Mouse (Mus musculus): ENCODE measurements at regions not wholly inside any gene's neighbourhood (a gene's known extent, or its start where the extent isn't known, plus 50 kb on each side); places are given as distances from the start of the nearest gene placed in this dataset.
A peak's percentile ranks its signal among the peaks of the same experiment; 100 is the strongest.

DNA sequence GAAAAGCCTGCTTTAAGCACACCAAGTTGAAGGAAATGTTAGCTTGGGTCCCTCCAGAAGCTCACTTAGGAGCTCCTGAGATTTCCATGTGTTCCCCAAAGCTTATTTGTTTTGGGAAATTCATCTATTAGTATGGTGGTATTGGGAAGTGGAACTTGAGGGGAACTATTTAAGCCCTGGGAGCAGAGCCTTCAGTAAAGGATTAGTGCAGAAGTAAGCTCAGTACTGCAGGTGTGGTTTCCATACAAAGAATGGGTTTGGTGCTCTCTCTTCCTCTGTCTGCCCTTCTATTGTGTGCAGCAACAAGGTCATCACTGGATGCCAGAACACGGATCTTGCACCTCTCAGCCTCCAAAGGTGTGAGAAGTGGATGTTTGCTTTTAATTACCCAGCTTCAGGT is 57.2 kb downstream of the Foxa2 start:
- H3K36me3 ChIP-seq (ENCODE audit: control insufficient read depth, insufficient read depth, low read length), result no peaks in the 10 kb centered on the region
- no peak overlapping the region for H3K4me3 ChIP-seq (ENCODE audit: low read length)
- no peak overlapping the region for H3K9ac ChIP-seq (ENCODE audit: low read depth, low read length)
- H3K9me3 ChIP-seq (ENCODE audit: control insufficient read depth, low read length), result no peaks in the 10 kb centered on the region
- peaks cover 11% of the 10 kb centered on the region for H3K4me1 ChIP-seq (ENCODE audit: control insufficient read depth, insufficient read depth, low read length)
- no peak overlapping the region for H3K27ac ChIP-seq (ENCODE audit: low read length)
- H3K27me3 ChIP-seq (replicated peaks; ENCODE audit: control insufficient read depth, insufficient read depth, low read length), result no peaks in the 10 kb centered on the region
- no peak overlapping the region for H3K4me2 ChIP-seq (ENCODE audit: low read depth, low read length)
- no peak for ATAC-seq
- 92% methylated on average over 1 of the region's 1 CpGs for WGBS

DNA sequence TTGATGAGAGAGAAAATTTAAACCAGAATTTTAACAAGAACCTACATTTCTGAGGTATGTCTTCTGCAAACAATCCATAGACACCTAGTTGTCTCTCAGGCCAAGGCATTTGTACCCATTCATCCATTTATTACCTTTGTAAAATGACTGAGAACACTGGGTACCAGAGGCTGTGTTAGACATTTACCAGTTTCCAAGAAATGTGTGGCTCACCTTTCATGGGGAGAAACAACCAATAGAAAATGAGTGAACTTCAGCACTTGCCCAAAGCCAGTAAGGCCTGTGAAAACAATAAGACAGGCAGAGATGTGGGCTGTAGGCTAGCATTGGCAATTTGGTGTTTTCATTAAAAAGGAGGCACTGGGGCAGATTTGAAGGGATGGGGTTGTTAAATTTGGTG is 58.2 kb downstream of the Foxa2 start:
- H3K9me3 ChIP-seq (ENCODE audit: control insufficient read depth, low read length), result no peaks in the 10 kb centered on the region
- H3K4me2 ChIP-seq (ENCODE audit: low read depth, low read length), result no peak overlapping the region
- H3K4me1 ChIP-seq (ENCODE audit: control insufficient read depth, insufficient read depth, low read length), result peaks cover 10% of the 10 kb centered on the region
- H3K27ac ChIP-seq (ENCODE audit: low read length), result no peak overlapping the region
- H3K36me3 ChIP-seq (ENCODE audit: control insufficient read depth, insufficient read depth, low read length), result no peaks in the 10 kb centered on the region
- no peak overlapping the region for H3K4me3 ChIP-seq (ENCODE audit: low read length)
- H3K27me3 ChIP-seq (replicated peaks; ENCODE audit: control insufficient read depth, insufficient read depth, low read length), result no peaks in the 10 kb centered on the region
- H3K9ac ChIP-seq (ENCODE audit: low read depth, low read length), result no peak overlapping the region
- ATAC-seq, result no peak

- Histone ChIP-seq H3K9me3 (ENCODE audit: control insufficient read depth, low read length) (no peaks in the 10 kb centered on the region), H3K27me3 (replicated peaks; ENCODE audit: control insufficient read depth, insufficient read depth, low read length) (no peaks in the 10 kb centered on the region), H3K4me3 (ENCODE audit: low read length) (no peak overlapping the region), H3K36me3 (ENCODE audit: control insufficient read depth, insufficient read depth, low read length) (no peaks in the 10 kb centered on the region), H3K9ac (ENCODE audit: low read depth, low read length) (no peak overlapping the region), H3K27ac (ENCODE audit: low read length) (no peak overlapping the region), H3K4me1 (ENCODE audit: control insufficient read depth, insufficient read depth, low read length) (0 out of 2 replicates have a peak, but pooled peaks cover 3% of the 10 kb centered on the region), H3K4me2 (ENCODE audit: low read depth, low read length) (no peak overlapping the region)
- ATAC-seq, result peak; percentile 71
- WGBS, result 44% methylated on average over 2 of the region's 2 CpGs
Measured at GRCm38 (mm10) chr2:147985261-147985575, 61.6 kb downstream of the Foxa2 start.

GRCm38 (mm10) chr2:147984547-147985260 is 62.1 kb downstream of the Foxa2 start:
- no peak overlapping the region for H3K9ac ChIP-seq (ENCODE audit: low read depth, low read length)
- H3K4me1 ChIP-seq (ENCODE audit: control insufficient read depth, insufficient read depth, low read length), result 0 out of 2 replicates have a peak, but pooled peaks cover 3% of the 10 kb centered on the region
- H3K36me3 ChIP-seq (ENCODE audit: control insufficient read depth, insufficient read depth, low read length), result no peaks in the 10 kb centered on the region
- H3K27me3 ChIP-seq (replicated peaks; ENCODE audit: control insufficient read depth, insufficient read depth, low read length), result no peaks in the 10 kb centered on the region
- no peak overlapping the region for H3K4me3 ChIP-seq (ENCODE audit: low read length)
- H3K27ac ChIP-seq (ENCODE audit: low read length), result no peak overlapping the region
- WGBS, result 49% methylated on average over 12 of the region's 12 CpGs
- H3K4me2 ChIP-seq (ENCODE audit: low read depth, low read length), result no peak overlapping the region
- no peaks in the 10 kb centered on the region for H3K9me3 ChIP-seq (ENCODE audit: control insufficient read depth, low read length)
- peak; percentile 78 for ATAC-seq

DNA sequence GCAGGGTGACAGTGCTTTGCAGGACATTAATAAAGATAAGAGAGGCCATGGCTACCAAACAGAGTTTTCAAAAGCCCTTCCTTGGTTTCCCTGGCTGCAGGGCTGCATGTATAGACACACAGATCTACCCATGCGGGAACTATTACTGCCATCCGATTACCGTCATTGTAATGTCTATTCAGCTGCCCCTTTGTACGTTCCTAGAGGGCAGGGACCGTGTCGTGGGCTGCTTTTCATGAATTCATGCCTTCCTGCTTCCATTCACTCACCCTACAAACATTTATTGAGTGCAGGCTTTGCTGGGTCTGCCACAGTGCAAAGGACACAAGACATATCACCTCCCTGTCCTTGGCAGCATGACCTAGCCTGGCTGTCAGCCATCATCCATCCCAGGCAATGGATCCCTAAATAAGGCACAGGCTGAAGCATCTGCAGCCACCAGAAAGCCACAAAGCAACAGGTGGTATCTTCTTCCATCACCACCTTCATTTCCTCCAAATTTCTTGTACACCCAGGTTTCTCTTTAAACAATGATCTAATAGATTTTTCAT is 65.8 kb downstream of the Foxa2 start:
- Histone ChIP-seq H3K4me1 (ENCODE audit: control insufficient read depth, insufficient read depth, low read length) (0 out of 2 replicates have a peak, but pooled peaks cover 3% of the 10 kb centered on the region), H3K27me3 (replicated peaks; ENCODE audit: control insufficient read depth, insufficient read depth, low read length) (no peaks in the 10 kb centered on the region), H3K9me3 (ENCODE audit: control insufficient read depth, low read length) (no peaks in the 10 kb centered on the region), H3K27ac (ENCODE audit: low read length) (no peak overlapping the region), H3K36me3 (ENCODE audit: control insufficient read depth, insufficient read depth, low read length) (no peaks in the 10 kb centered on the region), H3K4me3 (ENCODE audit: low read length) (no peak overlapping the region), H3K4me2 (ENCODE audit: low read depth, low read length) (no peak overlapping the region), H3K9ac (ENCODE audit: low read depth, low read length) (no peak overlapping the region)
- ATAC-seq, result no peak
- 61% methylated on average over 6 of the region's 6 CpGs for WGBS

- WGBS, result 82% methylated on average over 1 of the region's 1 CpGs
- H3K27ac ChIP-seq (ENCODE audit: low read length), result no peak overlapping the region
- no peak overlapping the region for H3K4me2 ChIP-seq (ENCODE audit: low read depth, low read length)
- H3K27me3 ChIP-seq (replicated peaks; ENCODE audit: control insufficient read depth, insufficient read depth, low read length), result no peaks in the 10 kb centered on the region
- ATAC-seq, result no peak
- 0 out of 2 replicates have a peak, but pooled peaks cover 3% of the 10 kb centered on the region for H3K4me1 ChIP-seq (ENCODE audit: control insufficient read depth, insufficient read depth, low read length)
- no peak overlapping the region for H3K4me3 ChIP-seq (ENCODE audit: low read length)
- no peaks in the 10 kb centered on the region for H3K36me3 ChIP-seq (ENCODE audit: control insufficient read depth, insufficient read depth, low read length)
- H3K9ac ChIP-seq (ENCODE audit: low read depth, low read length), result no peak overlapping the region
- no peaks in the 10 kb centered on the region for H3K9me3 ChIP-seq (ENCODE audit: control insufficient read depth, low read length)
Measured at GRCm38 (mm10) chr2:147980408-147980807, 66.4 kb downstream of the Foxa2 start.

DNA sequence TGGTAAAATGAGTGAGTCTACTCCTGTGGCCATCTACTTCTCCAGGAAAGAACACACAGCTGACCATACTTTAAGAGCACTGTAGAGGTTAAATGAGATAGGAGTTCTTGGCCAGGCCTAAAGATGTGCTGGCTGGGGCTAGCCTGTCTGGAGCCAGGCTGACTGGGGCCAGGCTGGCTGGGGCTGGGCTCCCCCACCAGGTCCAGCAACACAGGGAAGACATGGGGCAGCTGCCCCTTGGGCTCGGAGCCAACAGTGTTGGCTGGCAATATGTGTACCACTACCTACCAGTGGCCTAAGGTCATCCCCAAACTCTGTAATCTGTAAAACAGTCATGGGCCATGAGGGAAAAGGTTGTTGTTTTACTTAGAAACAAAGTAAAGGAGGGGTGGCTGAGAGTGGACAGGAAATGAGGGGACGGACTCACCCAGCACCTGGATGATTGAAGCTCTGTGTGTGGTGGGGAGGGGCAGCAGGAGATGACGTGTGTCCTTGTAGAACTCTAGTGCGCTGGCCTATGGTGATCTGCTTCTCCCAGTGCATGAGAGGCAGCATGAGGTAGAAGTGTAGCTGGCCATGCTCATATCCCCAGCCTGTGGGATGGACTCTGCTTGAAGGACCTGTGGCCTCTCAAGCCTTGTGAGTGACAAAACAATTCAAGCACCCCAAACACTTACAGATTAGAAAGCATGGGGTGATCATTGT is 67.0 kb downstream of the Foxa2 start:
- no peak overlapping the region for H3K9ac ChIP-seq (ENCODE audit: low read depth, low read length)
- no peak for ATAC-seq
- H3K4me2 ChIP-seq (ENCODE audit: low read depth, low read length), result no peak overlapping the region
- H3K27me3 ChIP-seq (replicated peaks; ENCODE audit: control insufficient read depth, insufficient read depth, low read length), result no peaks in the 10 kb centered on the region
- no peaks in the 10 kb centered on the region for H3K9me3 ChIP-seq (ENCODE audit: control insufficient read depth, low read length)
- WGBS, result 71% methylated on average over 4 of the region's 4 CpGs
- no peaks in the 10 kb centered on the region for H3K36me3 ChIP-seq (ENCODE audit: control insufficient read depth, insufficient read depth, low read length)
- H3K4me1 ChIP-seq (ENCODE audit: control insufficient read depth, insufficient read depth, low read length), result 0 out of 2 replicates have a peak, but pooled peaks cover 3% of the 10 kb centered on the region
- no peak overlapping the region for H3K27ac ChIP-seq (ENCODE audit: low read length)
- H3K4me3 ChIP-seq (ENCODE audit: low read length), result no peak overlapping the region

GRCm38 (mm10) chr2:147979001-147979400 is 67.8 kb downstream of the Foxa2 start:
- H3K9ac ChIP-seq (ENCODE audit: low read depth, low read length), result no peak overlapping the region
- H3K36me3 ChIP-seq (ENCODE audit: control insufficient read depth, insufficient read depth, low read length), result no peaks in the 10 kb centered on the region
- ATAC-seq, result no peak
- WGBS, result 81% methylated on average over 1 of the region's 1 CpGs
- H3K4me1 ChIP-seq (ENCODE audit: control insufficient read depth, insufficient read depth, low read length), result no peaks in the 10 kb centered on the region
- H3K27me3 ChIP-seq (replicated peaks; ENCODE audit: control insufficient read depth, insufficient read depth, low read length), result no peaks in the 10 kb centered on the region; the same call in 1 of the 2 replicates
- no peak overlapping the region for H3K4me3 ChIP-seq (ENCODE audit: low read length)
- H3K9me3 ChIP-seq (ENCODE audit: control insufficient read depth, low read length), result no peaks in the 10 kb centered on the region
- no peak overlapping the region for H3K4me2 ChIP-seq (ENCODE audit: low read depth, low read length)
- no peak overlapping the region for H3K27ac ChIP-seq (ENCODE audit: low read length)

DNA sequence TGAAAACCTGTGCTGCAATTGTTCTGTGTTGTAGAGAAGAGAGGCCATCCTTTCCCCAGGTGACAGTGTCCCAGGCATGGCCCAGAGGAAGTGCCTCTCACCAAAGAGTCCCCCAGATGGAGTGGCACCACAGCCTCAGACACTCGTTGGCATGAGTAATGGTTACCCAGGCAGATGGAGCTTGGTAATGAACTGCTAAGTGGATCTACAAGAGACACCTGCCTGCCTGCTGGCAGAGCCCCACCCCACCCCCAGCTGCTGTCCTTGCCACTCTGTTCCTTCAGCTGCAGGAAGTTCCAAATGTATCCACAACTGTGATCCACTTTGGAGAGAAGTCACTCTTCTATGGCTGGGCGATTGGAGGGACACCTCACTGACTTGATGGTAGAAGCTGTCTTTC is 72.0 kb downstream of the Foxa2 start:
- H3K27me3 ChIP-seq (replicated peaks; ENCODE audit: control insufficient read depth, insufficient read depth, low read length), result peaks cover 2% of the 10 kb centered on the region; the same call in 1 of the 2 replicates
- WGBS, result 54% methylated on average over 2 of the region's 2 CpGs
- peak; percentile 43; the same call in 1 of the 2 replicates for ATAC-seq
- H3K36me3 ChIP-seq (ENCODE audit: control insufficient read depth, insufficient read depth, low read length), result no peaks in the 10 kb centered on the region
- no peak overlapping the region for H3K27ac ChIP-seq (ENCODE audit: low read length)
- H3K9me3 ChIP-seq (ENCODE audit: control insufficient read depth, low read length), result no peaks in the 10 kb centered on the region
- no peak overlapping the region for H3K4me2 ChIP-seq (ENCODE audit: low read depth, low read length)
- H3K9ac ChIP-seq (ENCODE audit: low read depth, low read length), result no peak overlapping the region
- H3K4me3 ChIP-seq (ENCODE audit: low read length), result no peak overlapping the region
- H3K4me1 ChIP-seq (ENCODE audit: control insufficient read depth, insufficient read depth, low read length), result no peaks in the 10 kb centered on the region

All from intestine, embryonic 16.5 days (tissue).